Mouse (Mus musculus): Measurements from ENCODE around the gene Olfr1415. TPM values are rescaled to one million over a fixed set of nuclear protein-coding genes. Genes with fewer than 3 reads are reported as not detected.

Gene Olfr1415
- total RNA-seq, 2 experiments from 2014 or later: not detected

Small RNA genes within 50 kb of the gene (microRNA-seq; reads per million reads assigned to microRNA genes)
- 11.0 to 11.1 reads per million in 2 experiments for gene Mir6900

Other genes with a start within 250 kb of the Olfr1415 start
- 100 to 1,000 TPM; 261 to 268 TPM for gene Ndufa10, start 22.2 kb downstream of the Olfr1415 start, total RNA-seq (2021)
- not detected for gene Olfr1416, start 11.0 kb downstream of the Olfr1415 start, total RNA-seq (2021)
- not detected for gene Olfr1414, start 22.6 kb upstream of the Olfr1415 start, total RNA-seq (2021)
- not detected for gene Olfr1413, start 75.2 kb upstream of the Olfr1415 start, total RNA-seq (2021)
- not detected for gene Olfr1412, start 89.7 kb upstream of the Olfr1415 start, total RNA-seq (2021)
- not detected for gene Olfr1411, start 98.3 kb upstream of the Olfr1415 start, total RNA-seq (2021)
- gene Olfr1410, start 109.7 kb upstream of the Olfr1415 start, total RNA-seq (2021): under 1 TPM in 1 of 2 experiments, not detected in 1; 0.14 TPM
- under 1 TPM in 1 of 2 experiments, not detected in 1; 0.07 TPM for gene Olfr12, start 121.7 kb upstream of the Olfr1415 start, total RNA-seq (2021)
- gene Cops9, start 145.9 kb upstream of the Olfr1415 start, total RNA-seq (2021): 100 to 1,000 TPM; 315 to 327 TPM
- 1 to 10 TPM in 1 of 2 experiments, under 1 TPM in 1; 0.60 to 1.0 TPM for gene Otos, start 152.7 kb upstream of the Olfr1415 start, total RNA-seq (2021)

All from layer of hippocampus, postnatal 14 days (tissue).